Mouse (Mus musculus) lung, embryonic 14.5 days (tissue): ENCODE measurements around the gene Tnfrsf1a. TPM values are rescaled to one million over a fixed set of nuclear protein-coding genes. Genes with fewer than 3 reads are reported as not detected.

ENCODE experiments used
- ATAC-seq: fragments of 200-750 bp; cut with Nextera tagmentation; 2 replicates; pipeline ENCODE4 v1.8.0; 2017; ENCODE audit warnings: mild to moderate bottlenecking, moderate TSS enrichment, moderate library complexity; ENCODE audit not compliant: insufficient read depth
- DNase-seq: peaks from one replicate; pipeline ENCODE4 v3.0.0-alpha.2; 2015
- H3K27ac ChIP-seq: fragments of 300-500 bp; sonication (generic); 2 replicates; pipeline ENCODE4 v1.5.1; 2014; ENCODE audit warnings: low read depth, mild to moderate bottlenecking, moderate library complexity
- H3K27me3 ChIP-seq: fragments of 300-500 bp; sonication (generic); 2 replicates; pipeline ENCODE4 v1.6.1; 2014; ENCODE audit warnings: low read length, control low read depth; ENCODE audit not compliant: insufficient read depth
- H3K36me3 ChIP-seq: fragments of 300-500 bp; sonication (generic); 2 replicates; pipeline ENCODE4 v1.6.1; 2014; ENCODE audit warnings: control low read depth; ENCODE audit not compliant: insufficient read depth
- H3K4me1 ChIP-seq: fragments of 300-500 bp; sonication (generic); 2 replicates; pipeline ENCODE4 v1.6.1; 2014; ENCODE audit warnings: antibody characterized with exemption, control low read depth; ENCODE audit not compliant: insufficient read depth
- H3K4me2 ChIP-seq: fragments of 300-500 bp; sonication (generic); 2 replicates; pipeline ENCODE4 v1.6.1; 2014; ENCODE audit warnings: mild to moderate bottlenecking
- H3K4me3 ChIP-seq: fragments of 300-500 bp; sonication (generic); 2 replicates; pipeline ENCODE4 v1.5.1; 2014; ENCODE audit warnings: low read depth, low read length
- H3K9ac ChIP-seq: fragments of 300-500 bp; sonication (generic); 2 replicates; pipeline ENCODE4 v1.6.1; 2014
- H3K9me3 ChIP-seq: fragments of 300-500 bp; sonication (generic); 2 replicates; pipeline ENCODE4 v1.6.1; 2016; ENCODE audit warnings: low read depth, low read length, control low read depth
- CTCF ChIP-seq: IDR thresholded peaks from 2 replicates; pipeline ENCODE4 v1.5.1; 2016; ENCODE audit warnings: antibody characterized with exemption, low read depth
- WGBS: fragments of 180-500 bp; shearing (Covaris S2); extraction: QIAGEN DNeasy Blood & Tissue Kit; methylation state at CpG from one replicate; pipeline ENCODE4 v1.1.7; 2014; 5-methylcytosine and 5-hydroxymethylcytosine counted together
- polyA plus RNA-seq: library from polyadenylated mRNA; unstranded; fragments of >200 nt; fragmentation: Nextera tagmentation; extraction: Ambion mirVana; gene quantifications from 2 replicates; pipeline ENCODE4 v1.2.1, GENCODE M21; 2014

The Tnfrsf1a gene
- polyA plus RNA-seq, 1 experiment from 2014 or later: 82.5 TPM

DNA sequence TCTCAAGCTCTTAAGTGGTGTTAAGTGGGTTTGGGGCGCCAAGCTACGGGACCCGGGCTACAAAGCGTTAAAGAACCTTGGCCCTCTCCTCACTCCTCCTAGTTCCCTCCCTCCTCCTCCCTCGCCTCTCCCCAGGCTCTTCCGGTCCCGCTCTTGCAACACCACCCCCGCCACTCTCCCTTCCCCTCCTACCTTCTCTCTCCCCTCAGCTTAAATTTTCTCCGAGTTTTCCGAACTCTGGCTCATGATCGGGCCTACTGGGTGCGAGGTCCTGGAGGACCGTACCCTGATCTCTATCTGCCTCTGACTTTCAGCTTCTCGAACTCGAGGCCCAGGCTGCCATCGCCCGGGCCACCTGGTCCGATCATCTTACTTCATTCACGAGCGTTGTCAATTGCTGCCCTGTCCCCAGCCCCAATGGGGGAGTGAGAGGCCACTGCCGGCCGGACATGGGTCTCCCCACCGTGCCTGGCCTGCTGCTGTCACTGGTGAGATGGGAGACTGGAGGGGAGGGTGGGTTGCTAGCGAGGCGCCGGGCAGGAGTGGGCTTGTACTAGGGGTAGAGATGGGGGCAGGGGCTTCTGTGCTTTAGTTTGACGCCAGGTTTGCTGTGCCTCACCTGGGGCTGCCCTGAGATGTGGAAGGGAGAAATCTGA is 541 bp downstream of the Tnfrsf1a start:
- peak overlapping the region; percentile 85 for H3K9ac ChIP-seq
- peak overlapping the region; percentile 90 for H3K4me2 ChIP-seq
- no peaks in the 10 kb centered on the region for H3K27me3 ChIP-seq
- H3K27ac ChIP-seq: peak overlapping the region; percentile 90
- 0% methylated on average over 27 of the region's 27 CpGs for WGBS
- DNase-seq (peak; percentile 90), ATAC-seq (peak; percentile 85)
- peak overlapping the region; percentile 81 for H3K4me3 ChIP-seq
- peaks cover 38% of the 10 kb centered on the region for H3K4me1 ChIP-seq
- no peak for TF ChIP-seq CTCF
- H3K9me3 ChIP-seq: no peaks in the 10 kb centered on the region
- H3K36me3 ChIP-seq: peaks cover 8% of the 10 kb centered on the region; the same call in 1 of the 2 replicates

DNA sequence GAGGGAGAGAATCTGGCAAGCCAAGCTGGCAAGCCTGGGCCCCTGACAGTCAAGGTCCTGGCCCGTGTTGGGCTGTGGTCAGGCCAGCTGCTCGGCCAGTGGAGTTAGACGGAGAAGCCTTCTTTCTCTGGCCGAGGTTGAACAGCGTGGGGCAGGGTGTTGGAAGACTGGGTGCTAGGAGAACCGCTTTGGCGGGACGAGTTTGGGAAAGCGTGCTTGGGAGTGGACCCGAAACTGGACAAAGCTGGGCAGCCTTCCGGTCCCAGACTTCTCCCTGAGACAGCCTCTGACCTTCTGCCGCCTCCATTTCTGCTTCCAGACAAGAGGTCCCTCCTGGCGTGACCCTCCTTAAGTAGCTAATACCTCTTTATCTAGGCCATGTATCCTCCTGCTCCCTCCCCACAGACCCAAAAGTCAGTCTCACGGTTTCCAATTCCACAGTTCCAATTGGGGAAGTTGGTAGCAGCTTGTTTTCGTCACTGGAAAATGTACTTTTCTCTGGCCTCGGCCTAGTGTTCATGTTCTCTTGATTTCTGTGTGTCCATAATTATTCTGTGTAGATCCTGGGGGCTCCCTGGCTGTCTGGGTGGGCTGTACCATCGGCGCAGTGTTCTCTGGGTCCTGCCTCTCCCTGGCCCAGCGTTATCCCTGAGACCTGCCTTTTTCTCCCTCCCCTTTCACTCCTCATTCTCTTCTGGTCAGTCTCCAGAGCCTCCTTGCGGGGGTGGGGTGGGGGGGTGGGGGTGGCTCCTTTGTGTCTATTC is 1.3 kb downstream of the Tnfrsf1a start:
- no peaks in the 10 kb centered on the region for H3K27me3 ChIP-seq
- peaks cover 45% of the 10 kb centered on the region for H3K4me1 ChIP-seq
- H3K36me3 ChIP-seq: peaks cover 8% of the 10 kb centered on the region; the same call in 1 of the 2 replicates
- peak; percentile 48 for DNase-seq
- no peaks in the 10 kb centered on the region for H3K9me3 ChIP-seq
- ATAC-seq: peak; percentile 12
- peak overlapping the region; percentile 90 for H3K27ac ChIP-seq
- peak overlapping the region; percentile 90 for H3K4me2 ChIP-seq
- H3K4me3 ChIP-seq: peak overlapping the region; percentile 81
- WGBS: 1% methylated on average over 20 of the region's 20 CpGs
- H3K9ac ChIP-seq: peak overlapping the region; percentile 85
- TF ChIP-seq CTCF: no peak

DNA sequence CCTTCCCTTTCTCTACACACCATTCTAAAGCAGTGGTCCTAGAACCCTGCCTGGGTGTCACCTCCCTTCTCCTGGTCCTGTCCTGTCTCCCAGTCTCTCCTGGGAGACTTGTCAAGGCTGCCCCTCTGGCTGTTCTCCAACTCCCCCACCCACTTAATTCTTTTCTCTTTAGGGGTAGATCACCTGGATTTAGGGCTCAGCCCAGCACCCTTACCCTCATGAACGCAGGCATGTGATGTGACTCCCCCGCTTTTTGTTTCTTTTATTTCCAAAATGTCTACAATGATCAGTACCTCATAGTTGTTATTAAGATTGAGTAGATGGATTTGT is 1.8 kb downstream of the Tnfrsf1a start:
- peaks cover 51% of the 10 kb centered on the region for H3K4me1 ChIP-seq
- no peak for TF ChIP-seq CTCF
- H3K9ac ChIP-seq: peak overlapping the region; percentile 85
- no peaks in the 10 kb centered on the region for H3K27me3 ChIP-seq
- peak overlapping the region; percentile 81 for H3K4me3 ChIP-seq
- peaks cover 8% of the 10 kb centered on the region; the same call in 1 of the 2 replicates for H3K36me3 ChIP-seq
- peak overlapping the region; percentile 90 for H3K4me2 ChIP-seq
- peak overlapping the region; percentile 90; the same call in 1 of the 2 replicates for H3K27ac ChIP-seq
- 76% methylated on average over 2 of the region's 2 CpGs for WGBS
- no peaks in the 10 kb centered on the region for H3K9me3 ChIP-seq
- no peak for ATAC-seq
- DNase-seq: no peak

DNA sequence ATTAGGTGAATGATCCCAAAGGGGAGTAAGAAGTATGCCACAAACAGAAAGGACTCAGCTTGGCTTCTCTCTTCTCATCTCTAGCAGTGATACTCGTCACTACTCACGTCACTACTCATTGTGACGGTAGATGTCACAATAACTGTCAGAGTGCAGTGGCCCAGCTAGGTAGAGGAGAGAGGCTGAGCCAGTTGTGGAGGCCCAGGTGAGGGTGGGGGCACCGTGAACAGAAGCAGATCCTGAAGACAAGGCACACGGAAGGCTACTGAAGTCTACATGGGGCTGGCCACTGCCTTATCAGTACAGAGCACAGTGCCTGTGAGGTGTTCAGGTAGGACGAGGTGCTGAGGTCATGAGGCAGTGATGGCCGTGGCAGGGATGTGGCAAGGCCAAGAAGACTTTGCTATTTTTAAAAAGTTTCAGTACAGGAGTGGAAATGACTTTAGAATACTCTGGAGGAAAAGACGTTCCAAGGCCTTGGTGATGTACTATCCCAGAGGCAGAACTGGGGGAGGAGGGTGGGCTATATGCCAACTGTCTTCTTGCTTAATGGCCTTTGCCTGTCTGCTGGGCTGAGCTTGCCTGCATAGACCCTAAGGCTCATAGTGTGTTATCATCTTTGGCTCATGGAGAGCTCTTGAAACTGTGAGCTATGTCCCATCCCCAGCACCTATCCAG is 2.3 kb downstream of the Tnfrsf1a start:
- no peaks in the 10 kb centered on the region for H3K9me3 ChIP-seq
- 33% methylated on average over 8 of the region's 8 CpGs for WGBS
- no peak overlapping the region for H3K9ac ChIP-seq
- peak overlapping the region; percentile 90 for H3K4me2 ChIP-seq
- no peak for ATAC-seq
- H3K4me3 ChIP-seq: peak overlapping the region; percentile 81
- no peak overlapping the region for H3K27ac ChIP-seq
- H3K36me3 ChIP-seq: peaks cover 8% of the 10 kb centered on the region; the same call in 1 of the 2 replicates
- peaks cover 53% of the 10 kb centered on the region for H3K4me1 ChIP-seq
- no peak for TF ChIP-seq CTCF
- peak; percentile 86 for DNase-seq
- H3K27me3 ChIP-seq: no peaks in the 10 kb centered on the region

DNA sequence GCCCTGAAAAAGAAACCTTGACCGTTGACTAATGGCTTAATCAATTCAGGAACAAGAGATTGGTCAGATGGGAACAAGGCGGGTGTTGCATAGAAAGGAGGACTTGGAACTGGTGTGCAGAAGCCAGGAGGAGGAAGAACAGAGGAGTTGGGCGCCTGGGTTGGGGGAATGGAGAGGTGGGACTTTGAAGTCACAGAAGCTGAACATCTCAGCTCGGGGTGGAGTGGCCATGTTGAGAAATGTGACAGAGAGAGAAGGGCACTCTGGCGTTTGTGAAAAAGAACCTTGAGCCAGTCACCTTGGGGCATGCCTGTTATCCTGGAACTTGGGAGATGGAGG is 2.9 kb downstream of the Tnfrsf1a start:
- no peak for DNase-seq
- H3K36me3 ChIP-seq: peaks cover 9% of the 10 kb centered on the region; the same call in 1 of the 2 replicates
- H3K4me1 ChIP-seq: peaks cover 53% of the 10 kb centered on the region
- no peak for TF ChIP-seq CTCF
- 0 out of 2 replicates have a peak overlapping the region, but pooled peaks have one; percentile 8 for H3K4me3 ChIP-seq
- H3K27me3 ChIP-seq: no peaks in the 10 kb centered on the region
- 57% methylated on average over 5 of the region's 5 CpGs for WGBS
- H3K9me3 ChIP-seq: no peaks in the 10 kb centered on the region
- peak overlapping the region; percentile 90; the same call in 1 of the 2 replicates for H3K4me2 ChIP-seq
- H3K27ac ChIP-seq: no peak overlapping the region
- H3K9ac ChIP-seq: no peak overlapping the region
- no peak for ATAC-seq

DNA sequence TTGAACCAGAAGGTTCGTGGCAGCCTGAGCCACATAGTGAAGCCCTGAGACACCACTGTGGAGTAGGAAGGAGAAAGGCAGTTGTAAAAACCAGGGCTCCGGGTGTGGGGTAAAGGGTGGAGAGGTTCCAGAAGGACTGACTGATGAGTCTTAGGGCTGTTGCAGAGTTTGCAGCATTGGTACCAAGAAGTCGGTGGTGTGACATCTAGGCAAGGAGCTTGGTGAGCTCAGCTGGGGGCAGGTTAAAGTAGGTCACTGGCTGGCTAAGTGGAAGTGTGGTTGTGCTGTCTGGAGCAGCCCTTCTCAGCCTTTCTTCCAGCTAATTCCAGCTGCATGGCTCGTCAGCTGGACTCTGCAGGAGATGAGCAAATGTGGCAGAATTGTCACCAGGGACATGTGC is 3.6 kb downstream of the Tnfrsf1a start:
- H3K9me3 ChIP-seq: no peaks in the 10 kb centered on the region
- no peak overlapping the region for H3K27ac ChIP-seq
- peaks cover 17% of the 10 kb centered on the region for H3K36me3 ChIP-seq
- peaks cover 53% of the 10 kb centered on the region for H3K4me1 ChIP-seq
- 59% methylated on average over 4 of the region's 4 CpGs for WGBS
- H3K9ac ChIP-seq: no peak overlapping the region; the same call in 1 of the 2 replicates
- H3K27me3 ChIP-seq: no peaks in the 10 kb centered on the region
- peak overlapping the region; percentile 52 for H3K4me2 ChIP-seq
- TF ChIP-seq CTCF: no peak
- DNase-seq (no peak), ATAC-seq (no peak)
- no peak overlapping the region for H3K4me3 ChIP-seq

DNA sequence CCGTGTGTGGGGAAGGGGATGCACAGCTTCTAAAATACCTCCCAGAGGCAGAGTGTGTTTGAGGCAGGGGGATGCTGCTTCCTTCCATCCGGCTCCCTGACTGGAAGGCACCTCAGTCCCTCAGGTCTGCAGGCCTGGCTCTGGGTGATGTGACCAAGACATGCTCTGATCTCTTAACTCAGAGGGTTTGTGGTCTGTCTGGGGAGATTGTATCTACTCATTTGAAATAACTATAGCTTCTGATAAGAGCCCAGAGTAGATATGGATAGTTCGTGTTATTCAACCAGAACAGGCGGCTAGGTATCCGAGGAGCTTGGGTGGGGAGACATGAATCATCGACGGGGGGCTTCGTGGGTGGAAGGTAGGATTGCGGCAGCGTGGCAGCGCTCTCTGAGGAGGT is 4.1 kb downstream of the Tnfrsf1a start:
- peak overlapping the region; percentile 68; the same call in 1 of the 2 replicates for H3K27ac ChIP-seq
- H3K27me3 ChIP-seq: no peaks in the 10 kb centered on the region
- H3K4me1 ChIP-seq: peaks cover 53% of the 10 kb centered on the region
- H3K4me3 ChIP-seq: no peak overlapping the region
- DNase-seq (no peak), ATAC-seq (no peak)
- peak overlapping the region; percentile 52 for H3K4me2 ChIP-seq
- no peak overlapping the region; the same call in 1 of the 2 replicates for H3K9ac ChIP-seq
- H3K36me3 ChIP-seq: peaks cover 21% of the 10 kb centered on the region
- TF ChIP-seq CTCF: no peak
- WGBS: 68% methylated on average over 11 of the region's 11 CpGs
- no peaks in the 10 kb centered on the region for H3K9me3 ChIP-seq
